Mouse (Mus musculus) T-helper 1 cell (primary cell): ENCODE measurements at regions not wholly inside any gene's neighbourhood (a gene's known extent, or its start where the extent isn't known, plus 50 kb on each side); places are given as distances from the start of the nearest gene placed in this dataset.

Source experiments
- in situ Hi-C: fragments of 300-600 bp; cut with MboI, MseI; formaldehyde crosslinking; loops from one replicate; pipeline ENCODE4 v1.15.1; 2025; ENCODE audit warnings: high pct_unique_total_duplicates

DNA sequence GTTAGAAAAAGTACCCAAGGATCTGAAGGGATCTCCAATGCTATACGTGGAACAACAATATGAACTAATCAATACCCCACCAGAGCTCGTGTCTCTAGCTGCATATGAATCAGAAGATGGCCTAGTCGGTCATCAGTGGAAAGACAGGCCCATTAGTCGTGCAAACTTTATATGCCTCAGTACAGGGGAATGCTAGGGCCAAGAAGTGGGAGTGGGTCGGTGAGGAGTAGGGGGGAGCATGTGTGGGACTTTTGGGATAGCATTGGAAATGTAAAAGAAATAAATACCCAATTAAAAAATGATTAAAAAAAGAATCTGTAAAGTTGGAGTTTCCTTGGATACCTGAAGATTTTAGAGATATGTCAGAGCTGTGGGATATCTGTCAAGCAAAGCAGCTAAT lies 128.5 kb downstream of the Btbd35f27 start:
- in situ Hi-C loops, result loop anchor here (5.0 to 10.0 kb wide), 3 partner anchors 127 to 1686 kb away; no protein-coding TSS in a partner anchor

DNA sequence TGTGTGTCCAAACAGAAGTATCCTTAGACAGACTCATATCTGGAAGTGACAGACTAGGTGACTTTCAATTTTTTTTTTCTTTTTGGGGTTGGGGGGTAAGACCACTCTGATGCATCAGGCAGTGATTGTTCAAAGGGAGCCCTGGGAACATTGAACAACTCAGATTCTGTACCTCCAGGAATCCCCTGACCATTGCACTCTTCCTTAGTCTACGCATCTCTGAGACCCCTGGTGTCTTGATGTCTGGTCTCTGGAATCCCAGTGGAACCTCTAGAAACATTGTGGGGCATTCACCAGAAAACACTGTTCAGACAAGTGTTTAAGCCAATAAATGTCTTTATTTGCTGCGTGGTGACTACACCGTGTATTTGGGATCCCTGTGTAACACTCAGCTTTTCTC lies 129.4 kb downstream of the Btbd35f27 start:
- in situ Hi-C loops, result loop anchor here (5.0 to 10.0 kb wide), 3 partner anchors 126 to 1687 kb away; no protein-coding TSS in a partner anchor
